Mouse (Mus musculus): ENCODE results near the gene Inpp5d. TPM values are rescaled to one million over a fixed set of nuclear protein-coding genes. Genes with fewer than 3 reads are reported as not detected.

Gene Inpp5d
- polyA plus RNA-seq, 1 experiment from 2014 or later: 13.6 TPM

- Histone ChIP-seq H3K4me3 (ENCODE audit: low read depth, low read length) (no peak overlapping the region), H3K9me3 (ENCODE audit: low read length) (no peaks in the 10 kb centered on the region), H3K36me3 (ENCODE audit: insufficient read depth, low read length) (no peaks in the 10 kb centered on the region), H3K4me2 (replicated peaks; ENCODE audit: low read depth, low read length) (no peak overlapping the region), H3K27me3 (replicated peaks; ENCODE audit: insufficient read depth, low read length) (no peaks in the 10 kb centered on the region), H3K9ac (replicated peaks; ENCODE audit: low read depth) (no peak overlapping the region), H3K4me1 (ENCODE audit: insufficient read depth, low read depth, low read length) (no peaks in the 10 kb centered on the region), H3K27ac (ENCODE audit: low read length) (no peak overlapping the region)
- WGBS: 13% methylated on average over 3 of the region's 3 CpGs
- TF ChIP-seq EP300 (IDR thresholded peaks at IDR 0.05) (no peak), CTCF (IDR thresholded peaks at IDR 0.05) (no peak)
- no peak for ATAC-seq
- no peak for DNase-seq (ENCODE audit: low spot score)
Measured at GRCm38 (mm10) chr1:87580824-87581223, 39.3 kb upstream of the Inpp5d start.

GRCm38 (mm10) chr1:87589162-87589561 is 30.9 kb upstream of the Inpp5d start:
- DNase-seq (ENCODE audit: low spot score) (no peak), ATAC-seq (no peak)
- H3K27ac ChIP-seq (ENCODE audit: low read length): no peak overlapping the region
- 82% methylated on average over 7 of the region's 7 CpGs for WGBS
- TF ChIP-seq EP300 (IDR thresholded peaks at IDR 0.05) (no peak), CTCF (IDR thresholded peaks at IDR 0.05) (no peak)
- H3K9me3 ChIP-seq (ENCODE audit: low read length): no peaks in the 10 kb centered on the region
- no peak overlapping the region for H3K4me3 ChIP-seq (ENCODE audit: low read depth, low read length)
- H3K9ac ChIP-seq (replicated peaks; ENCODE audit: low read depth): no peak overlapping the region
- no peaks in the 10 kb centered on the region for H3K4me1 ChIP-seq (ENCODE audit: insufficient read depth, low read depth, low read length)
- no peaks in the 10 kb centered on the region for H3K36me3 ChIP-seq (ENCODE audit: insufficient read depth, low read length)
- no peak overlapping the region for H3K4me2 ChIP-seq (replicated peaks; ENCODE audit: low read depth, low read length)
- no peaks in the 10 kb centered on the region for H3K27me3 ChIP-seq (replicated peaks; ENCODE audit: insufficient read depth, low read length)

- DNase-seq (ENCODE audit: low spot score): peak; percentile 47
- H3K9me3 ChIP-seq (ENCODE audit: low read length): no peaks in the 10 kb centered on the region
Measured at GRCm38 (mm10) chr1:87589980-87590379, 30.1 kb upstream of the Inpp5d start.

GRCm38 (mm10) chr1:87594261-87594660 is 25.9 kb upstream of the Inpp5d start:
- Histone ChIP-seq H3K4me3 (ENCODE audit: low read depth, low read length) (no peak overlapping the region), H3K27me3 (replicated peaks; ENCODE audit: insufficient read depth, low read length) (no peaks in the 10 kb centered on the region), H3K4me2 (replicated peaks; ENCODE audit: low read depth, low read length) (no peak overlapping the region), H3K9ac (replicated peaks; ENCODE audit: low read depth) (no peak overlapping the region), H3K9me3 (ENCODE audit: low read length) (no peaks in the 10 kb centered on the region), H3K27ac (ENCODE audit: low read length) (no peak overlapping the region), H3K36me3 (ENCODE audit: insufficient read depth, low read length) (no peaks in the 10 kb centered on the region), H3K4me1 (ENCODE audit: insufficient read depth, low read depth, low read length) (no peaks in the 10 kb centered on the region)
- TF ChIP-seq CTCF (IDR thresholded peaks at IDR 0.05) (0 out of 2 replicates have a peak, but pooled peaks have one; percentile 5), EP300 (IDR thresholded peaks at IDR 0.05) (no peak)
- WGBS: 66% methylated on average over 3 of the region's 3 CpGs
- ATAC-seq: peak; percentile 74
- peak; percentile 50 for DNase-seq (ENCODE audit: low spot score)

More at GRCm38 (mm10) chr1:87589980-87590379, 30.1 kb upstream of the Inpp5d start:
- Histone ChIP-seq H3K4me3 (ENCODE audit: low read depth, low read length) (no peak overlapping the region), H3K36me3 (ENCODE audit: insufficient read depth, low read length) (no peaks in the 10 kb centered on the region), H3K9ac (replicated peaks; ENCODE audit: low read depth) (no peak overlapping the region), H3K27ac (ENCODE audit: low read length) (no peak overlapping the region), H3K27me3 (replicated peaks; ENCODE audit: insufficient read depth, low read length) (no peaks in the 10 kb centered on the region), H3K4me2 (replicated peaks; ENCODE audit: low read depth, low read length) (no peak overlapping the region), H3K4me1 (ENCODE audit: insufficient read depth, low read depth, low read length) (no peaks in the 10 kb centered on the region)
- no peak for TF ChIP-seq EP300 (IDR thresholded peaks at IDR 0.05)
- TF ChIP-seq CTCF (IDR thresholded peaks at IDR 0.05): 0 out of 2 replicates have a peak, but pooled peaks have one; percentile 13
- 73% methylated on average over 8 of the region's 8 CpGs for WGBS
- ATAC-seq: peak; percentile 80

GRCm38 (mm10) chr1:87594671-87595070 is 25.4 kb upstream of the Inpp5d start:
- no peak overlapping the region for H3K9ac ChIP-seq (replicated peaks; ENCODE audit: low read depth)
- no peaks in the 10 kb centered on the region for H3K4me1 ChIP-seq (ENCODE audit: insufficient read depth, low read depth, low read length)
- DNase-seq (ENCODE audit: low spot score) (no peak), ATAC-seq (no peak)
- WGBS: 91% methylated on average over 10 of the region's 10 CpGs
- no peak overlapping the region for H3K27ac ChIP-seq (ENCODE audit: low read length)
- no peaks in the 10 kb centered on the region for H3K27me3 ChIP-seq (replicated peaks; ENCODE audit: insufficient read depth, low read length)
- no peak overlapping the region for H3K4me3 ChIP-seq (ENCODE audit: low read depth, low read length)
- no peak for TF ChIP-seq CTCF (IDR thresholded peaks at IDR 0.05)
- no peak for TF ChIP-seq EP300 (IDR thresholded peaks at IDR 0.05)
- H3K4me2 ChIP-seq (replicated peaks; ENCODE audit: low read depth, low read length): no peak overlapping the region
- H3K9me3 ChIP-seq (ENCODE audit: low read length): no peaks in the 10 kb centered on the region
- H3K36me3 ChIP-seq (ENCODE audit: insufficient read depth, low read length): no peaks in the 10 kb centered on the region

- no peak for DNase-seq (ENCODE audit: low spot score)
- WGBS: 72% methylated on average over 7 of the region's 7 CpGs
- H3K36me3 ChIP-seq (ENCODE audit: insufficient read depth, low read length): no peaks in the 10 kb centered on the region
- no peak overlapping the region for H3K9ac ChIP-seq (replicated peaks; ENCODE audit: low read depth)
- ATAC-seq: no peak
- TF ChIP-seq CTCF (IDR thresholded peaks at IDR 0.05) (no peak), EP300 (IDR thresholded peaks at IDR 0.05) (no peak)
- H3K4me3 ChIP-seq (ENCODE audit: low read depth, low read length): no peak overlapping the region
- no peaks in the 10 kb centered on the region for H3K9me3 ChIP-seq (ENCODE audit: low read length)
- no peak overlapping the region for H3K4me2 ChIP-seq (replicated peaks; ENCODE audit: low read depth, low read length)
- no peaks in the 10 kb centered on the region for H3K4me1 ChIP-seq (ENCODE audit: insufficient read depth, low read depth, low read length)
- H3K27ac ChIP-seq (ENCODE audit: low read length): no peak overlapping the region
- no peaks in the 10 kb centered on the region for H3K27me3 ChIP-seq (replicated peaks; ENCODE audit: insufficient read depth, low read length)
Measured at GRCm38 (mm10) chr1:87600533-87600932, 19.6 kb upstream of the Inpp5d start.

- Histone ChIP-seq H3K9ac (replicated peaks; ENCODE audit: low read depth) (no peak overlapping the region), H3K27ac (ENCODE audit: low read length) (no peak overlapping the region), H3K36me3 (ENCODE audit: insufficient read depth, low read length) (no peaks in the 10 kb centered on the region), H3K9me3 (ENCODE audit: low read length) (no peaks in the 10 kb centered on the region), H3K27me3 (replicated peaks; ENCODE audit: insufficient read depth, low read length) (no peaks in the 10 kb centered on the region), H3K4me1 (ENCODE audit: insufficient read depth, low read depth, low read length) (no peaks in the 10 kb centered on the region), H3K4me2 (replicated peaks; ENCODE audit: low read depth, low read length) (no peak overlapping the region), H3K4me3 (ENCODE audit: low read depth, low read length) (no peak overlapping the region)
- DNase-seq (ENCODE audit: low spot score): no peak
- TF ChIP-seq CTCF (IDR thresholded peaks at IDR 0.05): no peak
- no peak for TF ChIP-seq EP300 (IDR thresholded peaks at IDR 0.05)
- WGBS: 62% methylated on average over 2 of the region's 2 CpGs
- no peak for ATAC-seq
Measured at GRCm38 (mm10) chr1:87601801-87602200, 18.3 kb upstream of the Inpp5d start.
